Mouse (Mus musculus) cerebellum, adult 2 months (tissue): ENCODE measurements around the gene Zfp335. TPM values are rescaled to one million over a fixed set of nuclear protein-coding genes. Genes with fewer than 3 reads are reported as not detected.

Source experiments
- DNase-seq, 2 experiments: peaks; one replicate each; pipeline ENCODE4 v3.0.0; 2021
- H3K27ac ChIP-seq: fragments of 200-500 bp; 2 replicates; pipeline ENCODE4 v1.5.1; 2012; ENCODE audit warnings: low read length, control low read depth, inconsistent platforms; ENCODE audit not compliant: insufficient read depth
- H3K27me3 ChIP-seq: fragments of 200-500 bp; 2 replicates; pipeline ENCODE4 v1.6.1; 2012; ENCODE audit warnings: inconsistent platforms, mild to moderate bottlenecking, low read length, moderate library complexity; ENCODE audit not compliant: control insufficient read depth, insufficient read depth
- H3K4me1 ChIP-seq: fragments of 200-500 bp; 2 replicates; pipeline ENCODE4 v1.6.1; 2011; ENCODE audit warnings: low read length; ENCODE audit not compliant: control insufficient read depth, insufficient read depth
- H3K4me3 ChIP-seq: fragments of 200-500 bp; replicated peaks from 2 replicates; pipeline ENCODE3; 2011; ENCODE audit warnings: mild to moderate bottlenecking, low read depth, low read length, control low read depth; ENCODE audit not compliant: insufficient read depth
- CTCF ChIP-seq: fragments of 200-500 bp; IDR thresholded peaks from 2 replicates; pipeline ENCODE4 v1.5.1; 2011; ENCODE audit warnings: low read depth, mild to moderate bottlenecking, control low read depth, low read length, moderate library complexity, borderline replicate concordance; ENCODE audit not compliant: insufficient read depth
- POLR2A ChIP-seq: fragments of 200-500 bp; IDR thresholded peaks from 2 replicates; pipeline ENCODE4 v1.6.1; 2011; ENCODE audit warnings: low read length, control low read depth, borderline replicate concordance; ENCODE audit not compliant: insufficient read depth
- WGBS: fragments of 180-500 bp; shearing (Covaris S2); methylation state at CpG from one replicate; pipeline ENCODE4 v1.1.7; 2018; 5-methylcytosine and 5-hydroxymethylcytosine counted together
- polyA plus RNA-seq: library from polyadenylated mRNA; depleted of rRNA; stranded (reverse); fragments of >200 nt; gene quantifications from 2 replicates; pipeline ENCODE4 v1.2.3, GENCODE M21; 2012

Zfp335 gene
- polyA plus RNA-seq, 1 experiment, result 32.0 TPM

DNA sequence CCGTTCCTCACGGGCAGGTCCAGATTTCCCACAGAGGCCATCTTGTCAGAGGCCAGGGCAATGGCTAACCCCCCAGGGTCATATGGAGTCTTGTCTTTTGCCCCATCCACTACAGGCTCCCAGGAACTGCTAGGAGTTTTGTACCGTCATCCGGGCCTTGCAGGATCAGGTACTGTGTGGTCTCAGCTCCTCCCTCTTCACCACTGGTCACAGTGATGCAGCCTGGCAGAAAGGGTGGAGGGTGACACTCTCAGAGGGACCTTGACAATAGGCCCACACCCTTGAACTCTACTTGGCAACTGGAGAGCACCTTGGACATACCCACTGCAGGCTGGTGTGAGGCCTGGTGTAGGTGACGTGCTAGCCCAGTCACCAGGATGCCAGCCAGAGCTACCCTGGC lies 3.5 kb downstream of the Zfp335 start:
- Histone ChIP-seq H3K27me3 (no peaks in the 10 kb centered on the region), H3K27ac (no peak overlapping the region), H3K4me1 (peaks cover 12% of the 10 kb centered on the region), H3K4me3 (no peak overlapping the region)
- no peak for DNase-seq
- 92% methylated on average over 5 of the region's 5 CpGs for WGBS
- TF ChIP-seq POLR2A (no peak), CTCF (no peak)

DNA sequence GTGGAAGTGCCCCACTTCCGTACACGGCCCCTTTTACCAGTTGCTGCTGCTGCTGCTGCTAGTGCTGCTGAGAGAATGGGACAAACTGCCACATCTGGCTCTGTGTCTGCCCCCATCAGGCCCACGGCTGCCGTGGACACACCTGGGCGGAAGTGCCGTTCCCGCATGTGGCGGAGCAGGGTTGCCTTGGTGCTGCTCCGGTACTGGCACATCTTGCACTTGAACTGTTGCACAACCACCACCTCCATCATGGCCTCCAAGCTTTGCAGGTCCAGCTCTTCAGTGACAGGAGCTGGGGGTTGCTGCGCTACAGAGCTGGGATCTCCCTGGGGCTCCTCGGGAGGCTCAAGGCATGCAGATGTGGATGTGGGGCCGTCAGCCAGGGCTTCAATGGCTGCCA lies 4.0 kb downstream of the Zfp335 start:
- Histone ChIP-seq H3K27ac (no peak overlapping the region), H3K4me3 (no peak overlapping the region), H3K4me1 (peaks cover 13% of the 10 kb centered on the region), H3K27me3 (no peaks in the 10 kb centered on the region)
- 90% methylated on average over 12 of the region's 12 CpGs for WGBS
- DNase-seq, result no peak
- TF ChIP-seq POLR2A (no peak), CTCF (no peak)

DNA sequence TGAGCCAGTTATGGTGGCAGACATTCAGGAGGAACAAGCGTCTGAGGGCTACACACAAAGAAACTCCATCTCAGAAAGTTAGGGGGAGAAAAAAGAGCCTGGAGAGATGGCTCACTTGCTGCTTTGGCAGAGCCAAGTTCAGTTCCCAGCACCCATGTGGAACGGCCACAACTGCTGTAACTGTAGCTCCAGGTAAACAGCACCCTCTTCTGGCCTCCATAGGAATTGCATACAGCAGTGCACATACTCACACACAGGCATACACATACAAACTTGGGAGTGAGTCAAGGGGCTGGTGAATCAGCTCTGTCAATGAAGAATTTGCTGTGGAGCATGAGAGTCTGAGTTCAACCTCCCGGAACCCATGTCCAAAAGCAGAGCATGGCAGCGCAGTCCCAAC lies 5.5 kb downstream of the Zfp335 start:
- H3K4me3 ChIP-seq, result no peak overlapping the region
- WGBS, result over 99% methylated on average over 4 of the region's 4 CpGs
- no peak overlapping the region for H3K27ac ChIP-seq
- DNase-seq, result no peak
- peaks cover 21% of the 10 kb centered on the region for H3K4me1 ChIP-seq
- TF ChIP-seq POLR2A (no peak), CTCF (peak; percentile 37; the same call in 1 of the 2 replicates)
- H3K27me3 ChIP-seq, result no peaks in the 10 kb centered on the region

DNA sequence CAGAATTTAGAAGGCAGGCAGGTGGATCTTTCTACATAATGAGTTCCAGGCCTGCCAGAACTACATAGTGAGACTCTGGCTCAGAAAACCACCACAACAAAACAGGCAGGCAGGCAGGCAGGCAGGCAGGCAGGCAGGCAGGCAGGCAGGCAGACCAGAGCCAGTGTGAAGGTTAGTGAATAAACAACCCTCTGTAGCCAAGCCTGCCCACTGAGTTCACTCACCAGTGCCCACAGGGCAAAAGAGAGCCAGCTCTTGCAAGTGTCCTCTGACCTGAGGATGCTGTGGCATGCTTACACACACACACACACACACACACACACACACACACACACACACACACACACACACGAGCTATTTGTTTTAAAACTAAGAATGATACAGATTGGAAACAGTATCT lies 8.1 kb downstream of the Zfp335 start:
- WGBS, result 60% methylated on average over 1 of the region's 1 CpGs
- no peak overlapping the region for H3K27ac ChIP-seq
- no peak for TF ChIP-seq CTCF
- no peak for TF ChIP-seq POLR2A

DNA sequence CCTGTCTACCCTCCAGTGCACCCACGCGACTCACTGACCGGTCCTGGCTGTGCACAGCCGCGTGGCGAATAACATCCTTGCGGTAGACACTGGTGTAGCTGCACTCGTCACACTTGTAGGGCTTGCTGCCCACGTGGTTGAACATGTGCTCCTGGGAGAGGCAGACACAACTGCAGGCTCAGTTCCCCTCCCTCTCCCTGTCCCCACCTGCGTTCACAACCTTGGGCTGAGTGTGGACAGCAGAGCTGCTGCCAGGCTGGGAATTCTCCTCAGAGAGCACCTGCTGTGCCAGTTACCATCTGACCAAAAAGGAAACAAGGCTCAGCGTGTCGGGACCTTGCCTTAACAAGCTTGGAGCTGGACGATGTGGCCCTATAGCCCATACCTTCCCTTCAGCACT lies 10.2 kb downstream of the Zfp335 start:
- peaks cover 18% of the 10 kb centered on the region for H3K4me1 ChIP-seq
- no peak for TF ChIP-seq CTCF
- no peak for TF ChIP-seq POLR2A
- WGBS, result 50% methylated on average over 13 of the region's 13 CpGs
- DNase-seq, result peak; percentile 50 to 71
- H3K27ac ChIP-seq, result no peak overlapping the region
- no peak overlapping the region for H3K4me3 ChIP-seq
- H3K27me3 ChIP-seq, result no peaks in the 10 kb centered on the region

More for the DNA sequence above, 8.1 kb downstream of the Zfp335 start:
- DNase-seq, result no peak
- peaks cover 16% of the 10 kb centered on the region for H3K4me1 ChIP-seq
- H3K27me3 ChIP-seq, result no peaks in the 10 kb centered on the region
- no peak overlapping the region for H3K4me3 ChIP-seq

DNA sequence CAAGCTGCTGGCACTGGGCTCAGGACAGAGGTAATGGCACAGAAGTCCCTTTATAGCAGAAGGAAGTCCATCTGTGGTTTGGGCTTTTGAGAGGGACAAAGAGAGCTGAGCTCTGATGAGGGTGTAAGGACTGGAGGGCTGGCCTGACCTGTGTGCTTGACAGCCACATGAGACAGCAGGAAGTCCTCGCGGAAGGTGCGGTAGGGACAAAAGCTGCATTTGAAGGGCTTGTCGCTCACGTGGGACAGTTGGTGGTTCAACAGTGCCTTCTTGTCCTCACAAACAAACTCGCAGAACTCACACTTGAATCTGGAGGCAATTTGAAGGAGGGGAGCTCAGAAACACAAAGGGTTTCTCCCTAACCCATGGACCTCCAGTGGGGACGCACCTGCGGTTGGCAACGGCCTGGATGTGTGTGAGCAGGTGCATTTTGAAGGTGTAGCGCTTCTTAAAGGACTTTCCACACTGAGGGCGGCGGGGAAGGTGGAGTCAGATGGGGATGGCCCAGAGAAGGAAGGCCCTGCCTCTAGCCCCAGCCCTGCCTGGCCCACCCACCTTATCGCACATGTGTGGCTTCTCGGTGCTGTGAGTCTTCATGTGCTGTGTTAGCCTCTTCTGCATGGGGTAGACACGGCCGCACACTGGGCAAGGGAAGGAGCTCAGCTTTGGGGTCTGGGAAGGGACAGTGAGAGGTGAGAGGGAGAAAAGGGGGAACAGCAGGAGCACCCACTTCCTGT lies 11.7 kb downstream of the Zfp335 start:
- no peaks in the 10 kb centered on the region for H3K27me3 ChIP-seq
- H3K27ac ChIP-seq, result no peak overlapping the region
- no peak overlapping the region for H3K4me3 ChIP-seq
- H3K4me1 ChIP-seq, result peaks cover 27% of the 10 kb centered on the region
- TF ChIP-seq POLR2A (no peak), CTCF (no peak)
- DNase-seq, result no peak
- 87% methylated on average over 16 of the region's 16 CpGs for whole genome bisulfite sequencing

DNA sequence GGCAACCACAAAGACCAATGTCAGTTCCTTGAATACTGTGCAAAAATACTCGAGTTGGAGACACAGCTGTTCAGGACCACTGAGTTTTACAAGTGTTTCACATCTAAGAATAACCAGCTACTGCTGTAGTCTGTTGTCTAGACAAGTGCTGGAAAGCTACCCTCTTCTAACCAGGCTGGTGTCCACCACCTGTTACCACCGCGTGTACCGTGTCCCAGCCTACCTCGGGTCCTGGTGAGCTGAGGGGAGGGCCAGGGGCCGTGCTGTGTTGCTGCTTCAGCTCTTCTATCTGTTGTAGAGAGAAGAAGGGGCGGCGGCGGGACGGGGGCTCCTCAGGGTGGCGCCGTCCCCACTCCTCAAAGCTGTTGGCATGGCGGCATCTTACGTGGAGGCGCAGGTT lies 12.5 kb downstream of the Zfp335 start:
- no peaks in the 10 kb centered on the region for H3K27me3 ChIP-seq
- H3K4me3 ChIP-seq, result no peak overlapping the region
- peaks cover 35% of the 10 kb centered on the region for H3K4me1 ChIP-seq
- DNase-seq, result no peak
- TF ChIP-seq POLR2A (no peak), CTCF (no peak)
- 86% methylated on average over 15 of the region's 15 CpGs for WGBS
- no peak overlapping the region for H3K27ac ChIP-seq

DNA sequence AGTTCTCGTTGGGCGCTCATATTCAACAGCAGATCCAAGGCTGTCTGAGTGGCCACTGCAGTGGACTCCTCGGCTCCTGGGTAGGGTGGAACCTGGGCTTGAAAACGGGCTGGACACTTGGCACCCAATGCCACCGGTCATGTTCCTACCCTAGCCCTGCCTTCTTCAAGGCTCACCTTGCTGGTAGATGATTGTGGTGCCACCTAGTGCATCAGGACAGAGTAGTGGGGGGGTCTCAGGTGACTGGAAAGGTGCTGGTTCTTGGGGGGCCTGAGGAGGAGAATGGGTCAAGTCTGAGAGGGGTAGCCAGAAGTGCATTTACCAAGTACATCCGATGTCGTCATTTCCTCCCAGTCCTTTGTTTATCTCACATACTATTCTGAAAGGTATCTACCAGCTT lies 13.5 kb downstream of the Zfp335 start:
- TF ChIP-seq POLR2A (no peak), CTCF (no peak)
- Histone ChIP-seq H3K4me1 (peaks cover 46% of the 10 kb centered on the region), H3K27ac (no peak overlapping the region), H3K27me3 (no peaks in the 10 kb centered on the region), H3K4me3 (no peak overlapping the region)
- DNase-seq, result no peak
- WGBS, result 94% methylated on average over 7 of the region's 7 CpGs
